Mouse (Mus musculus): ENCODE data around the gene Ilk.
"Not testable (repeated sequence)": the region's sequence is repeated elsewhere in the genome, so short reads cannot be mapped to it uniquely, and the experiment has no call there.

Gene Ilk

GRCm38 (mm10) chr7:105743246-105743925 lies 7.0 kb downstream of the Ilk start:
- DNase-seq (ENCODE audit: low spot score): not testable (repeated sequence)

GRCm38 (mm10) chr7:105743926-105744590 lies 7.7 kb downstream of the Ilk start, which contains the start of gene Taf10:
TSS of gene Taf10 (minus strand) at chr7:105744361.
- DNase-seq (ENCODE audit: low spot score): peak; percentile 82

- no peak for DNase-seq (ENCODE audit: low spot score)
These were observed 11.4 kb downstream of the Ilk start for GRCm38 (mm10) chr7:105747776-105748175.

- peak; percentile 83 for DNase-seq (ENCODE audit: low spot score)
These were observed 15.4 kb downstream of the Ilk start, which contains the start of gene Tpp1 for GRCm38 (mm10) chr7:105751491-105752433. TSS of gene Tpp1 (minus strand) at chr7:105752235.

- DNase-seq (ENCODE audit: low spot score): no peak
These were observed 16.3 kb downstream of the Ilk start for GRCm38 (mm10) chr7:105752716-105753115.

GRCm38 (mm10) chr7:105753281-105753680 lies 16.9 kb downstream of the Ilk start:
- no peak for DNase-seq (ENCODE audit: low spot score)

- DNase-seq (ENCODE audit: low spot score): no peak
These were observed 25.6 kb downstream of the Ilk start for GRCm38 (mm10) chr7:105761813-105762484.

- DNase-seq (ENCODE audit: low spot score): no peak
These were observed 26.3 kb downstream of the Ilk start for GRCm38 (mm10) chr7:105762517-105763270.

- DNase-seq (ENCODE audit: low spot score): no peak
These were observed 27.9 kb downstream of the Ilk start for GRCm38 (mm10) chr7:105764331-105764730.

- DNase-seq (ENCODE audit: low spot score): no peak
These were observed 31.4 kb downstream of the Ilk start for GRCm38 (mm10) chr7:105767729-105768165.

- no peak for DNase-seq (ENCODE audit: low spot score)
These were observed 33.6 kb downstream of the Ilk start for GRCm38 (mm10) chr7:105769959-105770358.

- DNase-seq (ENCODE audit: low spot score): no peak
These were observed 35.9 kb downstream of the Ilk start for GRCm38 (mm10) chr7:105772331-105772730.

- no peak for DNase-seq (ENCODE audit: low spot score)
These were observed 36.6 kb downstream of the Ilk start for GRCm38 (mm10) chr7:105773041-105773440.

- DNase-seq (ENCODE audit: low spot score): no peak
These were observed 38.3 kb downstream of the Ilk start for GRCm38 (mm10) chr7:105774661-105775060.

- DNase-seq (ENCODE audit: low spot score): no peak
These were observed 39.6 kb downstream of the Ilk start for GRCm38 (mm10) chr7:105776026-105776425.

- DNase-seq (ENCODE audit: low spot score): no peak
These were observed 40.9 kb downstream of the Ilk start for GRCm38 (mm10) chr7:105777316-105777715.

GRCm38 (mm10) chr7:105777797-105778552 lies 41.6 kb downstream of the Ilk start:
- no peak for DNase-seq (ENCODE audit: low spot score)

- no peak for DNase-seq (ENCODE audit: low spot score)
These were observed 42.3 kb downstream of the Ilk start for GRCm38 (mm10) chr7:105778553-105779265.

GRCm38 (mm10) chr7:105783861-105784260 lies 47.5 kb downstream of the Ilk start:
- DNase-seq (ENCODE audit: low spot score): no peak

- no peak for DNase-seq (ENCODE audit: low spot score)
These were observed 48.2 kb downstream of the Ilk start for GRCm38 (mm10) chr7:105784556-105784955.
